Mouse (Mus musculus) layer of hippocampus, adult 2 months (tissue): ENCODE results near the gene Maob. TPM values are rescaled to one million over a fixed set of nuclear protein-coding genes. Genes with fewer than 3 reads are reported as not detected.

Experiments used
- DNase-seq, 2 experiments: peaks; one replicate each; pipeline ENCODE4 v3.0.0; 2022; ENCODE audit warnings: low spot score in 2 of 2
- H3K27ac ChIP-seq: fragments of 200-600 bp; 2 replicates; pipeline ENCODE4 v1.8.1; 2022
- H3K4me3 ChIP-seq: fragments of 200-600 bp; 2 replicates; pipeline ENCODE4 v1.8.1; 2022; ENCODE audit warnings: mild to moderate bottlenecking
- CTCF ChIP-seq: fragments of 200-600 bp; conservative IDR thresholded peaks from 2 replicates; pipeline ENCODE4 v1.8.1; 2022; ENCODE audit warnings: antibody characterized with exemption, mild to moderate bottlenecking, moderate library complexity
- long read RNA-seq, 2 experiments: library from polyadenylated mRNA; stranded (forward); transcript quantifications; one replicate each; pipeline ENCODE4 v2.0.0; 2021; ENCODE audit warnings: borderline mapping rate in 2 of 2
- total RNA-seq, 2 experiments: library from RNA; stranded (reverse); gene quantifications; 2 replicates each; pipeline ENCODE4 v1.2.3; 2021

Gene Maob
- 10 to 100 TPM; 16.0 to 19.4 TPM for total RNA-seq
- long read RNA-seq, experiment 1, transcript Maob-201 (15 exons, 2,411 nt): major isoform, 9 of 11 reads
- long read RNA-seq, experiment 1, partial matches to known transcripts: 0 of 11 reads
- long read RNA-seq, experiment 1, other reads (novel, unspliced or antisense): 2 of 11 reads
- long read RNA-seq, experiment 2, transcript Maob-201 (15 exons, 2,411 nt): major isoform, 26 of 30 reads
- long read RNA-seq, experiment 2, partial matches to known transcripts: 1 of 30 reads
- long read RNA-seq, experiment 2, other reads (novel, unspliced or antisense): 3 of 30 reads

- TF ChIP-seq CTCF: no peak
- Histone ChIP-seq H3K27ac (peak within 1 kb of the TSS; percentile 37; the same call in 1 of the 2 replicates), H3K4me3 (peak within 1 kb of the TSS; percentile 39)
- DNase-seq: no peak
Measured at GRCm38 (mm10) chrX:16817261-16817769, at the start of gene Maob. Gene Maob (minus strand): TSS chrX:16817366.

- DNase-seq: no peak
- TF ChIP-seq CTCF: peak; percentile 71
- H3K4me3 ChIP-seq: no peak overlapping the region
Measured at GRCm38 (mm10) chrX:16860244-16860643, 43.1 kb upstream of the Maob start.

GRCm38 (mm10) chrX:16846034-16846433 lies 28.9 kb upstream of the Maob start:
- no peak for TF ChIP-seq CTCF
- no peak for DNase-seq
- no peak overlapping the region for H3K4me3 ChIP-seq
- H3K27ac ChIP-seq: no peak overlapping the region

More at GRCm38 (mm10) chrX:16860244-16860643, 43.1 kb upstream of the Maob start:
- H3K27ac ChIP-seq: no peak overlapping the region

GRCm38 (mm10) chrX:16841443-16841842 lies 24.3 kb upstream of the Maob start:
- Histone ChIP-seq H3K4me3 (no peak overlapping the region), H3K27ac (no peak overlapping the region)
- no peak for DNase-seq
- TF ChIP-seq CTCF: no peak

- no peak for TF ChIP-seq CTCF
- no peak overlapping the region for H3K27ac ChIP-seq
- DNase-seq: no peak
- no peak overlapping the region for H3K4me3 ChIP-seq
Measured at GRCm38 (mm10) chrX:16837293-16837692, 20.1 kb upstream of the Maob start.

- no peak overlapping the region for H3K27ac ChIP-seq
- TF ChIP-seq CTCF: no peak
- H3K4me3 ChIP-seq: no peak overlapping the region
- DNase-seq: no peak
Measured at GRCm38 (mm10) chrX:16836488-16837082, 19.4 kb upstream of the Maob start.

GRCm38 (mm10) chrX:16826028-16826427 lies 8.9 kb upstream of the Maob start:
- no peak for DNase-seq
- H3K4me3 ChIP-seq: no peak overlapping the region
- no peak overlapping the region for H3K27ac ChIP-seq
- TF ChIP-seq CTCF: no peak

- no peak overlapping the region for H3K4me3 ChIP-seq
- no peak for DNase-seq
- H3K27ac ChIP-seq: no peak overlapping the region
- TF ChIP-seq CTCF: no peak
Measured at GRCm38 (mm10) chrX:16815965-16816364, 1.2 kb downstream of the Maob start.

- TF ChIP-seq CTCF: no peak
- Histone ChIP-seq H3K4me3 (no peak overlapping the region), H3K27ac (peak overlapping the region; percentile 23; the same call in 1 of the 2 replicates)
- no peak for DNase-seq
Measured at GRCm38 (mm10) chrX:16812080-16812479, 5.1 kb downstream of the Maob start.

- no peak for TF ChIP-seq CTCF
- no peak overlapping the region for H3K27ac ChIP-seq
- no peak for DNase-seq
- no peak overlapping the region for H3K4me3 ChIP-seq
Measured at GRCm38 (mm10) chrX:16767453-16767852, 49.7 kb downstream of the Maob start.

GRCm38 (mm10) chrX:16766156-16766555 lies 51.0 kb downstream of the Maob start:
- peak; percentile 74 for TF ChIP-seq CTCF
- Histone ChIP-seq H3K4me3 (no peak overlapping the region), H3K27ac (no peak overlapping the region)
- DNase-seq: peak; percentile 2 to 17

GRCm38 (mm10) chrX:16761430-16761829 lies 55.7 kb downstream of the Maob start:
- Histone ChIP-seq H3K27ac (no peak overlapping the region), H3K4me3 (no peak overlapping the region)
- no peak for TF ChIP-seq CTCF
- DNase-seq: no peak

GRCm38 (mm10) chrX:16754761-16755160 lies 62.4 kb downstream of the Maob start:
- no peak for TF ChIP-seq CTCF
- Histone ChIP-seq H3K27ac (no peak overlapping the region), H3K4me3 (no peak overlapping the region)
- DNase-seq: no peak

GRCm38 (mm10) chrX:16748932-16749331 lies 68.2 kb downstream of the Maob start:
- no peak for DNase-seq
- TF ChIP-seq CTCF: no peak
- no peak overlapping the region for H3K4me3 ChIP-seq
- H3K27ac ChIP-seq: no peak overlapping the region
